8 mouse cellular contexts compared by ENCODE assay signal in the genomic region with DNA sequence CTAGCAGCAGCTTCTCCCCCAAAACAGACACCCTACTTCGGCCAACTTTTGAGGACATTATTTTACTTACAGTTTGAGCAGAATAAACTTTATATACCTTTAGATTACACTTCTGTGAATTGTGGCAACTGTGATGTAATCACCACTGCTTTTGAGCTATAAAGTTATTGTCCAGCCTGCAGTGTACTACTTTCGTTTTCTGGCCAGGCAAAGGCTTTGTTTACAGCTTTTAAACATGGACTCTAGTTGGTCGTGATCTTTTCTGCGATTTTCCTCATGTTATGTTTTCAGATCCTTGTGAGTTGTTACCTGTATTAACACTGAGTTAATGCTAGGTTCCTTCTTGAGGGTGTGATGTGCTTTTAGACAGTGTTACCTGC.
DNase-seq lines count a peak whose midpoint lies in the region; ATAC-seq lines count a peak whose summit lies in the region.

No protein-coding gene starts in this region.

- peak overlapping the region; percentile 96 for H3K27ac ChIP-seq in embryonic facial prominence, embryonic 10.5 days (replicated peaks)
- H3K27ac ChIP-seq in intestine, embryonic 16.5 days (ENCODE audit: low read length), result peak overlapping the region; percentile 99
- peak overlapping the region; percentile 88 for H3K27ac ChIP-seq in midbrain, embryonic 16.5 days (ENCODE audit: low read length)

- 47% methylated on average over 4 of the region's 4 CpGs for WGBS in embryonic facial prominence, embryonic 10.5 days
- WGBS in intestine, embryonic 16.5 days, result 20% methylated on average over 4 of the region's 4 CpGs
- WGBS in midbrain, embryonic 16.5 days, result 49% methylated on average over 4 of the region's 4 CpGs

- H3K27me3 ChIP-seq in embryonic facial prominence, embryonic 10.5 days (replicated peaks; ENCODE audit: low read depth, poor library complexity, severe bottlenecking), result peaks cover 14% of the 10 kb centered on the region
- no peaks in the 10 kb centered on the region for H3K27me3 ChIP-seq in intestine, embryonic 16.5 days (replicated peaks; ENCODE audit: control insufficient read depth, insufficient read depth, low read length)
- H3K27me3 ChIP-seq in midbrain, embryonic 16.5 days (ENCODE audit: control insufficient read depth, insufficient read depth, low read depth, low read length), result no peaks in the 10 kb centered on the region; the same call in 1 of the 2 replicates

- peak; percentile 12 to 19 for DNase-seq in kidney, postnatal 36 days
- DNase-seq in kidney, postnatal 10 days, result no peak
- no peak for DNase-seq in embryonic facial prominence, embryonic 10.5 days (ENCODE audit: low spot score)
- DNase-seq in urinary bladder, postnatal 4 days (ENCODE audit: low spot score in 2 of 2), result no peak
- DNase-seq in right cerebral cortex, adult 18-20 months, result no peak
- DNase-seq in cerebellum, postnatal 25 days, result no peak

- H3K9ac ChIP-seq in intestine, embryonic 16.5 days (ENCODE audit: low read depth, low read length), result peak overlapping the region; percentile 95
- peak overlapping the region; percentile 90 for H3K9ac ChIP-seq in midbrain, embryonic 16.5 days (ENCODE audit: low read depth, low read length)

- H3K4me3 ChIP-seq in embryonic facial prominence, embryonic 10.5 days, result peak overlapping the region; percentile 74
- H3K4me3 ChIP-seq in intestine, embryonic 16.5 days (ENCODE audit: low read length), result peak overlapping the region; percentile 75
- H3K4me3 ChIP-seq in midbrain, embryonic 16.5 days (ENCODE audit: low read depth, low read length), result peak overlapping the region; percentile 50

- no peaks in the 10 kb centered on the region for H3K36me3 ChIP-seq in embryonic facial prominence, embryonic 10.5 days (replicated peaks)
- no peaks in the 10 kb centered on the region for H3K36me3 ChIP-seq in intestine, embryonic 16.5 days (ENCODE audit: control insufficient read depth, insufficient read depth, low read length)
- no peaks in the 10 kb centered on the region for H3K36me3 ChIP-seq in midbrain, embryonic 16.5 days (ENCODE audit: control insufficient read depth, insufficient read depth, low read length)

- peaks cover 24% of the 10 kb centered on the region for H3K4me1 ChIP-seq in embryonic facial prominence, embryonic 10.5 days
- no peaks in the 10 kb centered on the region for H3K4me1 ChIP-seq in intestine, embryonic 16.5 days (ENCODE audit: control insufficient read depth, insufficient read depth, low read length)
- H3K4me1 ChIP-seq in midbrain, embryonic 16.5 days (ENCODE audit: control insufficient read depth, insufficient read depth, low read length), result peaks cover 6% of the 10 kb centered on the region; the same call in 1 of the 2 replicates

- peak; percentile 69 for ATAC-seq in intestine, embryonic 16.5 days
- ATAC-seq in midbrain, embryonic 16.5 days, result no peak

- H3K9me3 ChIP-seq in embryonic facial prominence, embryonic 10.5 days, result no peaks in the 10 kb centered on the region
- H3K9me3 ChIP-seq in intestine, embryonic 16.5 days (ENCODE audit: control insufficient read depth, low read length), result no peaks in the 10 kb centered on the region
- H3K9me3 ChIP-seq in midbrain, embryonic 16.5 days (replicated peaks; ENCODE audit: control insufficient read depth, low read length, poor library complexity, severe bottlenecking), result 0 out of 2 replicates have a peak, but pooled peaks cover 4% of the 10 kb centered on the region

- H3K4me2 ChIP-seq in intestine, embryonic 16.5 days (ENCODE audit: low read depth, low read length), result peak overlapping the region; percentile 83
- H3K4me2 ChIP-seq in midbrain, embryonic 16.5 days (ENCODE audit: low read length), result peak overlapping the region; percentile 78

Comparison
In these comparisons a context has a peak if more than half of its experiments do, and no peak if none do; other contexts are left out.
1. DNase-seq: peak in kidney, postnatal 36 days (2 of 2); none in kidney, postnatal 10 days (single experiment), embryonic facial prominence, embryonic 10.5 days (single experiment), urinary bladder, postnatal 4 days (0 of 2), right cerebral cortex, adult 18-20 months (single experiment) and cerebellum, postnatal 25 days (0 of 2).
2. Peak in every context shown above with its lines, with median percentiles within 50 percentile points of each other: H3K27ac ChIP-seq and H3K4me3 ChIP-seq.